Mouse (Mus musculus) limb, embryonic 15.5 days (tissue): ENCODE results near the gene Tas2r110. TPM values are rescaled to one million over a fixed set of nuclear protein-coding genes. Genes with fewer than 3 reads are reported as not detected.

Experiments used
- ATAC-seq: fragments of 200-750 bp; cut with Nextera tagmentation; 2 replicates; pipeline ENCODE4 v1.8.0; 2017; ENCODE audit warnings: low read depth, moderate TSS enrichment; ENCODE audit not compliant: insufficient number of reproducible peaks, low FRiP score, low TSS enrichment
- H3K27ac ChIP-seq: fragments of 300-500 bp; sonication (generic); 2 replicates; pipeline ENCODE4 v1.5.1; 2015; ENCODE audit warnings: moderate library complexity, mild to moderate bottlenecking, inconsistent platforms
- H3K27me3 ChIP-seq: fragments of 300-500 bp; sonication (generic); 2 replicates; pipeline ENCODE4 v1.6.1; 2015; ENCODE audit warnings: inconsistent platforms
- H3K36me3 ChIP-seq: fragments of 300-500 bp; sonication (generic); 2 replicates; pipeline ENCODE4 v1.6.1; 2015; ENCODE audit warnings: inconsistent platforms
- H3K4me1 ChIP-seq: fragments of 300-500 bp; sonication (generic); 2 replicates; pipeline ENCODE4 v1.6.1; 2015; ENCODE audit warnings: inconsistent platforms
- H3K4me2 ChIP-seq: fragments of 300-500 bp; sonication (generic); 2 replicates; pipeline ENCODE4 v1.6.1; 2015; ENCODE audit warnings: mild to moderate bottlenecking, inconsistent platforms
- H3K4me3 ChIP-seq: fragments of 300-500 bp; sonication (generic); 2 replicates; pipeline ENCODE4 v1.5.1; 2015; ENCODE audit warnings: mild to moderate bottlenecking, inconsistent platforms
- H3K9ac ChIP-seq: fragments of 300-500 bp; sonication (generic); 2 replicates; pipeline ENCODE4 v1.6.1; 2015; ENCODE audit warnings: inconsistent platforms
- H3K9me3 ChIP-seq: fragments of 300-500 bp; sonication (generic); 2 replicates; pipeline ENCODE4 v1.6.1; 2016; ENCODE audit warnings: inconsistent platforms
- WGBS: fragments of 180-500 bp; shearing (Covaris S2); methylation state at CpG from one replicate; pipeline ENCODE4 v1.1.7; 2015; 5-methylcytosine and 5-hydroxymethylcytosine counted together
- polyA plus RNA-seq: library from polyadenylated mRNA; unstranded; fragments of >200 nt; fragmentation: Nextera tagmentation; extraction: Ambion mirVana; gene quantifications from 2 replicates; pipeline ENCODE4 v1.2.1, GENCODE M21; 2015

The Tas2r110 gene
- not detected in 2 replicates for polyA plus RNA-seq

DNA sequence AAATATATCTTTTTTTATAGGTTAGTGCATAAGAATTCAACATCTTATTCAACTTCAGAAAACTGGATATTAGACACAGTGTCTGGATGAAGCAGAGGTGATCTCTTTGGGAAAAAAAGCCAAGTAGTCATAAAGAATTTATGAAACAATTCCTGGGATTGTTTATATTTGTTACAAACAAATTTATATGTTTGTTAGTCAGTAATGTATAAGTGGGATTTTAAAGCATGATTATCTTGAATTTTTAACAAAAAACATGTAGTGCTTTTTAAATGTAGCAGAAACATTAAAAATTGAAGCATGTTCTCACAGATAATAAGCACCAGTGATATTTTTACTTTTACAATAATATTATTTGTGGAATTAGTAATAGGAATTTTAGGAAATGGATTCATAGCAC, at the start of gene Tas2r110:
Tas2r110 (plus strand) TSS at position 301 of the 400 bp plus-strand sequence.
- H3K4me2 ChIP-seq = no peak within 1 kb of the TSS
- H3K9me3 ChIP-seq = no peaks in the 10 kb centered on the region
- no peak within 1 kb of the TSS for H3K4me3 ChIP-seq
- no peaks in the 10 kb centered on the region for H3K27me3 ChIP-seq
- H3K36me3 ChIP-seq = no peaks in the 10 kb centered on the region
- no peak for ATAC-seq
- no peak within 1 kb of the TSS for H3K27ac ChIP-seq
- no peaks in the 10 kb centered on the region for H3K4me1 ChIP-seq
- no peak within 1 kb of the TSS for H3K9ac ChIP-seq

DNA sequence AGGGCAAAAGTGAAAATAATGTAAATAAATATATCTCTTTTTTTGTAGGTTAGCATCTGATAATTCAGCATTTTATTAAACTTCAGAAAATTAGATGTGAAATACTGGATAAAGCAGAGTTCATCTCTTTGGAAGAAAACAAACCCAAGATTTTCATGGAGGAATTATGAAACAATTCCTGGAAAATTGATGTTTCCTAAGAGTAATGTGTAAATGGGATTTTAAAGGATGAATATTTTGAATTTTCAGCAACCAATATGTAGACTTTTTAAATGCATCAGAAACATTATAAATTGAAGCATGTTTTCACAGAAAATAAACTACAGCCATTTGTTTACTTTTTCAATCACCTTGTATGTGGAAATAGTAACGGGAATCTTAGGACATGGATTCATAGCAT, 21.0 kb upstream of the Tas2r110 start, which contains the start of gene Tas2r123:
Tas2r123 (plus strand) TSS at position 301 of the 400 bp plus-strand sequence.
- Histone ChIP-seq H3K4me3 (no peak within 1 kb of the TSS), H3K27me3 (no peaks in the 10 kb centered on the region), H3K4me1 (no peaks in the 10 kb centered on the region), H3K9ac (no peak within 1 kb of the TSS), H3K4me2 (no peak within 1 kb of the TSS), H3K36me3 (no peaks in the 10 kb centered on the region), H3K9me3 (no peaks in the 10 kb centered on the region; the same call in 1 of the 2 replicates), H3K27ac (no peak within 1 kb of the TSS)
- ATAC-seq = no peak
- WGBS = 81% methylated on average over 1 of the region's 1 CpGs

DNA sequence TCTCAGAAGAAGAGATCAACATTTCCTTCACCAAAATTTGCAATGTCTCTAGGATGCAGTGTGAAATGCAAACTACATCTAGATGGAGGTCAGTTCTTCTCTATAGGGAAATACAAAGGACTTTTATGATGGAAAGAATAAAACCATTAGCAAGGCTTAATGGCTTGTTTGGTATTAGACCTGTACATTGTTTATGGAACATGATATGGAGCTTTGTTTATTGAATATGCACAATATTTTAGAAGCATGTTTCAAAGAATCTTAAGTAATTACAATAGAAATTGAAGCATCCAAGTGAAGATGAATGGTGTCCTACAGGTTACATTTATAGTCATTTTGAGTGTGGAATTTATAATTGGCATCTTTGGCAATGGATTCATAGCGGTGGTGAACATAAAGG, 12.7 kb upstream of the Tas2r110 start, which contains the start of gene Tas2r116:
Tas2r116 (plus strand) TSS at position 301 of the 400 bp plus-strand sequence.
- Histone ChIP-seq H3K9me3 (no peaks in the 10 kb centered on the region), H3K9ac (no peak within 1 kb of the TSS), H3K4me2 (no peak within 1 kb of the TSS), H3K27ac (no peak within 1 kb of the TSS), H3K4me1 (no peaks in the 10 kb centered on the region), H3K4me3 (no peak within 1 kb of the TSS), H3K27me3 (no peaks in the 10 kb centered on the region), H3K36me3 (no peaks in the 10 kb centered on the region)
- no peak for ATAC-seq
- 81% methylated on average over 1 of the region's 1 CpGs for WGBS

DNA sequence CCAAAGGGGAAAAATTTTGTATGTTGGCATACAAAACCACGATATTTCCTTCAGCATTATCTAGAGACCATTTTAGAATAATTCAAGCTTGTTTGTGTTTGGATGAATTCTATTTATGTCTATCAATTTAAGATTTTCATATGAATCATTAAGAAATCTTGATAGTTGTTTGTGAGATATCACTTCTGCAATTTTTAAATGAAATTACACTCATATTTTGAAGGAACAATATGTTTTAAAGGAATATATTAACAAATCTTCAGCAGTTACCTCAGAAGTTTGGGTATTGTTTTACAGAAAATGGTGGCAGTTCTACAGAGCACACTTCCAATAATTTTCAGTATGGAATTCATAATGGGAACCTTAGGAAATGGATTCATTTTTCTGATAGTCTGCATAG, 24.9 kb downstream of the Tas2r110 start, which contains the start of gene Tas2r113:
Tas2r113 (plus strand) TSS at position 301 of the 400 bp plus-strand sequence.
- Histone ChIP-seq H3K36me3 (no peaks in the 10 kb centered on the region), H3K9ac (no peak within 1 kb of the TSS), H3K9me3 (no peaks in the 10 kb centered on the region), H3K27me3 (no peaks in the 10 kb centered on the region), H3K4me3 (no peak within 1 kb of the TSS), H3K4me1 (no peaks in the 10 kb centered on the region), H3K4me2 (no peak within 1 kb of the TSS), H3K27ac (no peak within 1 kb of the TSS)
- ATAC-seq = no peak
- 66% methylated on average over 1 of the region's 1 CpGs for WGBS

DNA sequence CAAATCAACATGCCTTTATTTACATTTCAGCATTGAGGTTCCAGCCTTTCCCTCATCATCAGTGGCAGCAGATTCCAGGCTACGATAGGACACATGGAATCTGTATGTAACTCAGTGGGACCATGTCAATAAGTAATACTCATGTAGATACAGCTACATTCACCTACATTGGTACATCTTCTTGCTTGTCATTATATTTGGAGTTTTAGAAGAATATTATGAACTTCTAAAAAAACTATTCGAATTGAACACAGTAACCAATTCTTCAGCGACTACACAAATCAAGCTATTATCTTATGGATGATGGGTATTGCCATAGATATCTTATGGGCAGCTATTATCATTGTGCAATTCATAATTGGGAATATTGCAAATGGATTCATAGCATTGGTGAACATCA, 41.5 kb downstream of the Tas2r110 start, which contains the start of gene Tas2r125:
Tas2r125 (plus strand) TSS at position 301 of the 400 bp plus-strand sequence.
- no peak within 1 kb of the TSS for H3K9ac ChIP-seq
- no peak for ATAC-seq
- 80% methylated on average over 3 of the region's 3 CpGs for WGBS
- no peaks in the 10 kb centered on the region for H3K27me3 ChIP-seq
- no peak within 1 kb of the TSS for H3K4me2 ChIP-seq
- H3K27ac ChIP-seq = no peak within 1 kb of the TSS
- no peaks in the 10 kb centered on the region for H3K4me1 ChIP-seq
- no peaks in the 10 kb centered on the region for H3K36me3 ChIP-seq
- H3K9me3 ChIP-seq = no peaks in the 10 kb centered on the region
- no peak within 1 kb of the TSS for H3K4me3 ChIP-seq

Other genes starting within 250 kb of the Tas2r110 start
- not detected in 2 replicates for gene A630073D07Rik, start 216.5 kb upstream of the Tas2r110 start, polyA plus RNA-seq
- gene Tas2r120, start 211.1 kb upstream of the Tas2r110 start, polyA plus RNA-seq = not detected in 2 replicates
- gene Tas2r121, start 167.0 kb upstream of the Tas2r110 start, polyA plus RNA-seq = not detected in 2 replicates
- not detected in 2 replicates for gene Tas2r122, start 156.1 kb upstream of the Tas2r110 start, polyA plus RNA-seq
- not detected in 2 replicates for gene Tas2r115, start 130.0 kb upstream of the Tas2r110 start, polyA plus RNA-seq
- gene Tas2r124, start 113.3 kb upstream of the Tas2r110 start, polyA plus RNA-seq = not detected in 2 replicates
- gene Tas2r102, start 105.9 kb upstream of the Tas2r110 start, polyA plus RNA-seq = not detected in 2 replicates
- gene Tas2r136, start 89.8 kb upstream of the Tas2r110 start, polyA plus RNA-seq = not detected in 2 replicates
- gene Tas2r117, start 65.2 kb upstream of the Tas2r110 start, polyA plus RNA-seq = not detected in 2 replicates
- gene Tas2r123, start 20.9 kb upstream of the Tas2r110 start, polyA plus RNA-seq = not detected in 2 replicates
- gene Tas2r116, start 12.6 kb upstream of the Tas2r110 start, polyA plus RNA-seq = not detected in 2 replicates
- gene Tas2r113, start 25.0 kb downstream of the Tas2r110 start, polyA plus RNA-seq = not detected in 2 replicates
- gene Tas2r125, start 41.6 kb downstream of the Tas2r110 start, polyA plus RNA-seq = not detected in 2 replicates
- not detected in 2 replicates for gene Tas2r129, start 83.1 kb downstream of the Tas2r110 start, polyA plus RNA-seq
- not detected in 2 replicates for gene Tas2r131, start 89.9 kb downstream of the Tas2r110 start, polyA plus RNA-seq
- not detected in 2 replicates for gene Tas2r109, start 113.0 kb downstream of the Tas2r110 start, polyA plus RNA-seq
- gene Tas2r103, start 169.1 kb downstream of the Tas2r110 start, polyA plus RNA-seq = not detected in 2 replicates
- gene Tas2r140, start 187.8 kb downstream of the Tas2r110 start, polyA plus RNA-seq = not detected in 2 replicates
- 80.7 and 82.7 TPM in 2 replicates for gene Smim10l1, start 236.9 kb downstream of the Tas2r110 start, polyA plus RNA-seq